Mouse (Mus musculus) forelimb bud, embryonic 11.5 days (tissue): ENCODE measurements around the gene Rpp30.

Experiments
- DNase-seq: peaks from one replicate; pipeline ENCODE4 v3.0.0-alpha.2; 2012; ENCODE audit warnings: low read depth, low spot score

Gene Rpp30

GRCm38 (mm10) chr19:36083262-36084225 is at the start of gene Rpp30:
Gene Rpp30 (plus strand): TSS chr19:36083716.
- peak; percentile 84 for DNase-seq

- DNase-seq: no peak
Observed at GRCm38 (mm10) chr19:36046046-36046445, 37.5 kb upstream of the Rpp30 start.

GRCm38 (mm10) chr19:36056502-36057221 is 26.9 kb upstream of the Rpp30 start:
- DNase-seq: no peak

GRCm38 (mm10) chr19:36057231-36057811 is 26.2 kb upstream of the Rpp30 start, which contains the start of gene Htr7:
Gene Htr7 (minus strand): TSS chr19:36057507.
- peak; percentile 3 for DNase-seq

GRCm38 (mm10) chr19:36062801-36063529 is 20.6 kb upstream of the Rpp30 start:
- DNase-seq: no peak

GRCm38 (mm10) chr19:36082606-36083261 is 782 bp upstream of the Rpp30 start:
- peak; percentile 58 for DNase-seq

- peak; percentile 46 for DNase-seq
Observed at GRCm38 (mm10) chr19:36090781-36091180, 7.3 kb downstream of the Rpp30 start.

- DNase-seq: no peak
Observed at GRCm38 (mm10) chr19:36097194-36097593, 13.7 kb downstream of the Rpp30 start.

GRCm38 (mm10) chr19:36098265-36098664 is 14.7 kb downstream of the Rpp30 start:
- DNase-seq: no peak

GRCm38 (mm10) chr19:36098916-36099315 is 15.4 kb downstream of the Rpp30 start:
- DNase-seq: no peak

GRCm38 (mm10) chr19:36103909-36104308 is 20.4 kb downstream of the Rpp30 start:
- DNase-seq: no peak

- no peak for DNase-seq
Observed at GRCm38 (mm10) chr19:36109318-36109944, 25.9 kb downstream of the Rpp30 start.

- no peak for DNase-seq
Observed at GRCm38 (mm10) chr19:36110465-36110864, 26.9 kb downstream of the Rpp30 start.

GRCm38 (mm10) chr19:36111054-36111895 is 27.8 kb downstream of the Rpp30 start:
- peak; percentile 67 for DNase-seq

GRCm38 (mm10) chr19:36112007-36112406 is 28.5 kb downstream of the Rpp30 start:
- no peak for DNase-seq

- DNase-seq: no peak
Observed at GRCm38 (mm10) chr19:36116185-36116584, 32.7 kb downstream of the Rpp30 start.

- DNase-seq: no peak
Observed at GRCm38 (mm10) chr19:36119219-36119618, 35.7 kb downstream of the Rpp30 start.

- no peak for DNase-seq
Observed at GRCm38 (mm10) chr19:36119783-36120471, 36.4 kb downstream of the Rpp30 start, which contains the start of gene Ankrd1. Gene Ankrd1 (minus strand): TSS chr19:36120099.

GRCm38 (mm10) chr19:36124203-36124602 is 40.7 kb downstream of the Rpp30 start:
- no peak for DNase-seq
